Mouse (Mus musculus): Measurements from ENCODE around the gene Tap1. TPM values are rescaled to one million over a fixed set of nuclear protein-coding genes. Genes with fewer than 3 reads are reported as not detected.

Tap1 gene
- polyA plus RNA-seq, 1 experiment from 2014 or later = 7.0 TPM

DNA sequence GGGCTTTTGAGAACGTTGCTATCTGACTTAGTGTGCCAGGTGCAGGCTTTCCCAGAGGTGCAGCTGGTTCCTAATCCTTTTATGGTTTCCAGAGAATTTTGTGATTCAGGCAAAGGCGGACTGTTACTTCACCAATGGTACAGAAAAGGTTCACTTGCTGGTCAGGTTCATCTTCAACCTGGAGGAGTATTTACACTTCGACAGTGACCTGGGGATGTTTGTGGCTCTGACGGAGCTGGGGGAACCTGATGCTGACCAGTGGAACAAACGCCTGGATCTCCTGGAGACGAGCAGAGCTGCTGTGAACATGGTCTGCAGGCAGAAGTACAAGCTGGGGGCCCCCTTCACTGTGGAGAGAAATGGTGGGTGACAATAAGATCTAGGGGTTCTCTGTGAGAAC is 53.6 kb downstream of the Tap1 start:
- no peaks in the 10 kb centered on the region for H3K4me1 ChIP-seq (replicated peaks; ENCODE audit: control insufficient read depth, insufficient read depth)
- no peak overlapping the region for H3K9ac ChIP-seq (ENCODE audit: low read length)
- H3K4me2 ChIP-seq (replicated peaks; ENCODE audit: low read depth) = no peak overlapping the region
- ATAC-seq (ENCODE audit: low FRiP score, low TSS enrichment) (no peak), DNase-seq (ENCODE audit: low spot score) (no peak)
- H3K36me3 ChIP-seq (ENCODE audit: control insufficient read depth, insufficient read depth, low read length) = no peaks in the 10 kb centered on the region
- WGBS = 72% methylated on average over 6 of the region's 6 CpGs
- no peaks in the 10 kb centered on the region for H3K27me3 ChIP-seq (ENCODE audit: control insufficient read depth, insufficient read depth, low read length)
- H3K9me3 ChIP-seq (ENCODE audit: control insufficient read depth, low read length) = no peaks in the 10 kb centered on the region
- H3K27ac ChIP-seq (replicated peaks) = no peak overlapping the region
- no peak for TF ChIP-seq EP300 (optimal IDR thresholded peaks at IDR 0.05)
- TF ChIP-seq CTCF (IDR thresholded peaks at IDR 0.05; ENCODE audit: low read depth) = no peak
- H3K4me3 ChIP-seq (ENCODE audit: low read depth, low read length) = no peak overlapping the region

DNA sequence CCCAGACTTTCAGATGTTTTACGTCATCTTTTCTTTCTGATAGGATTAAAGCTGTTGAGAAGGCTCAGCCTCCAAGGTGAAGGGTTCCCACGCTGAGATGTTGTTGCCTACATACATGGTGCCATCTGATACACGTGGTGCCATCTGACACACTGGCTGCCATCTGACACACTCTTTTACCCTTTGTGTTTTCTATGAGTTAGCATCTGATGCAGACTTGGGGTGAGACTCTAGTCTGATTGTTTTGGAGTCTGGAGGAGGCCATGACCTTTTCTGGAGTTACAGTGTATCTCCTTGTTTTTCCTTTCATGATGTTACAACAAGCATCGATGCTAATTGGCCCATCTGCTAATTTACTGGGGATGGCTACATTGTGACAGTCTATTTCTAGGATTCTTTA is 57.3 kb downstream of the Tap1 start:
- WGBS = 61% methylated on average over 4 of the region's 4 CpGs
- Histone ChIP-seq H3K4me3 (ENCODE audit: low read depth, low read length) (no peak overlapping the region), H3K36me3 (ENCODE audit: control insufficient read depth, insufficient read depth, low read length) (no peaks in the 10 kb centered on the region), H3K27ac (replicated peaks) (no peak overlapping the region), H3K27me3 (ENCODE audit: control insufficient read depth, insufficient read depth, low read length) (no peaks in the 10 kb centered on the region), H3K9me3 (ENCODE audit: control insufficient read depth, low read length) (no peaks in the 10 kb centered on the region), H3K9ac (ENCODE audit: low read length) (no peak overlapping the region), H3K4me1 (replicated peaks; ENCODE audit: control insufficient read depth, insufficient read depth) (no peaks in the 10 kb centered on the region), H3K4me2 (replicated peaks; ENCODE audit: low read depth) (no peak overlapping the region)
- ATAC-seq (ENCODE audit: low FRiP score, low TSS enrichment) (no peak), DNase-seq (ENCODE audit: low spot score) (no peak)
- TF ChIP-seq EP300 (optimal IDR thresholded peaks at IDR 0.05) (no peak), CTCF (IDR thresholded peaks at IDR 0.05; ENCODE audit: low read depth) (no peak)

Other genes with a start within 250 kb of the Tap1 start
- gene Pfdn6, start 247.2 kb upstream of the Tap1 start, polyA plus RNA-seq (2015; fragmentation: Nextera tagmentation; extraction: Ambion mirVana) = 92.7 and 96.8 TPM in 2 replicates
- 17.1 and 20.2 TPM in 2 replicates for gene Wdr46, start 246.9 kb upstream of the Tap1 start, polyA plus RNA-seq (2015; fragmentation: Nextera tagmentation; extraction: Ambion mirVana)
- gene B3galt4, start 236.1 kb upstream of the Tap1 start, polyA plus RNA-seq (2015; fragmentation: Nextera tagmentation; extraction: Ambion mirVana) = 15.0 and 15.2 TPM in 2 replicates
- gene Vps52, start 231.7 kb upstream of the Tap1 start, polyA plus RNA-seq (2015; fragmentation: Nextera tagmentation; extraction: Ambion mirVana) = 24.7 and 26.3 TPM in 2 replicates
- 1,740 and 1,781 TPM in 2 replicates for gene Rps18, start 231.6 kb upstream of the Tap1 start, polyA plus RNA-seq (2015; fragmentation: Nextera tagmentation; extraction: Ambion mirVana)
- 129 and 130 TPM in 2 replicates for gene H2-K1, start 187.2 kb upstream of the Tap1 start, polyA plus RNA-seq (2015; fragmentation: Nextera tagmentation; extraction: Ambion mirVana)
- gene Ring1, start 162.9 kb upstream of the Tap1 start, polyA plus RNA-seq (2015; fragmentation: Nextera tagmentation; extraction: Ambion mirVana) = 13.3 and 14.6 TPM in 2 replicates
- 37.6 and 42.4 TPM in 2 replicates for gene H2-Ke6, start 159.5 kb upstream of the Tap1 start, polyA plus RNA-seq (2015; fragmentation: Nextera tagmentation; extraction: Ambion mirVana)
- gene Slc39a7, start 155.9 kb upstream of the Tap1 start, polyA plus RNA-seq (2015; fragmentation: Nextera tagmentation; extraction: Ambion mirVana) = 114 and 118 TPM in 2 replicates
- gene Rxrb, start 155.7 kb upstream of the Tap1 start, polyA plus RNA-seq (2015; fragmentation: Nextera tagmentation; extraction: Ambion mirVana) = 25.0 and 26.9 TPM in 2 replicates
- 0.18 and 0.29 TPM in 2 replicates for gene Col11a2, start 148.1 kb upstream of the Tap1 start, polyA plus RNA-seq (2015; fragmentation: Nextera tagmentation; extraction: Ambion mirVana)
- gene H2-Oa, start 95.2 kb upstream of the Tap1 start, polyA plus RNA-seq (2015; fragmentation: Nextera tagmentation; extraction: Ambion mirVana) = 0.25 and 0.29 TPM in 2 replicates
- gene H2-DMa, start 68.0 kb upstream of the Tap1 start, polyA plus RNA-seq (2015; fragmentation: Nextera tagmentation; extraction: Ambion mirVana) = 9.1 and 9.5 TPM in 2 replicates
- 45.0 and 48.1 TPM in 2 replicates for gene Brd2, start 64.9 kb upstream of the Tap1 start, polyA plus RNA-seq (2015; fragmentation: Nextera tagmentation; extraction: Ambion mirVana)
- 0.45 and 0.53 TPM in 2 replicates for gene H2-DMb2, start 44.2 kb upstream of the Tap1 start, polyA plus RNA-seq (2015; fragmentation: Nextera tagmentation; extraction: Ambion mirVana)
- gene H2-DMb1, start 34.5 kb upstream of the Tap1 start, polyA plus RNA-seq (2015; fragmentation: Nextera tagmentation; extraction: Ambion mirVana) = 2.1 and 2.6 TPM in 2 replicates
- 11.9 and 12.8 TPM in 2 replicates for gene Psmb9, start 211 bp downstream of the Tap1 start, polyA plus RNA-seq (2015; fragmentation: Nextera tagmentation; extraction: Ambion mirVana)
- gene Psmb8, start 10.2 kb downstream of the Tap1 start, polyA plus RNA-seq (2015; fragmentation: Nextera tagmentation; extraction: Ambion mirVana) = 15.5 and 16.2 TPM in 2 replicates
- gene Tap2, start 16.0 kb downstream of the Tap1 start, polyA plus RNA-seq (2015; fragmentation: Nextera tagmentation; extraction: Ambion mirVana) = 5.8 and 5.9 TPM in 2 replicates
- gene H2-Ob, start 51.4 kb downstream of the Tap1 start, polyA plus RNA-seq (2015; fragmentation: Nextera tagmentation; extraction: Ambion mirVana) = 0.13 and 0.16 TPM in 2 replicates
- 19.3 and 20.1 TPM in 2 replicates for gene H2-Ab1, start 70.1 kb downstream of the Tap1 start, polyA plus RNA-seq (2015; fragmentation: Nextera tagmentation; extraction: Ambion mirVana)
- 6.8 and 8.2 TPM in 2 replicates for gene H2-Aa, start 100.3 kb downstream of the Tap1 start, polyA plus RNA-seq (2015; fragmentation: Nextera tagmentation; extraction: Ambion mirVana)
- 5.6 and 6.7 TPM in 2 replicates for gene H2-Eb1, start 118.3 kb downstream of the Tap1 start, polyA plus RNA-seq (2015; fragmentation: Nextera tagmentation; extraction: Ambion mirVana)
- not detected in 2 replicates for gene H2-Eb2, start 138.1 kb downstream of the Tap1 start, polyA plus RNA-seq (2015; fragmentation: Nextera tagmentation; extraction: Ambion mirVana)
- 0.13 and 0.16 TPM in 2 replicates for gene Btnl2, start 167.3 kb downstream of the Tap1 start, polyA plus RNA-seq (2015; fragmentation: Nextera tagmentation; extraction: Ambion mirVana)
- gene Btnl1, start 189.6 kb downstream of the Tap1 start, polyA plus RNA-seq (2015; fragmentation: Nextera tagmentation; extraction: Ambion mirVana) = 0.04 TPM in 1 of 2 replicates, not detected in the other
- gene BC051142, start 211.3 kb downstream of the Tap1 start, polyA plus RNA-seq (2015; fragmentation: Nextera tagmentation; extraction: Ambion mirVana) = 0.59 and 0.86 TPM in 2 replicates

Data from stomach, postnatal 0 days (tissue).